Mouse (Mus musculus) heart, adult 9 months (tissue): ENCODE measurements around the gene Pglyrp3.
"Not testable (repeated sequence)": the region's sequence is repeated elsewhere in the genome, so short reads cannot be mapped to it uniquely, and the experiment has no call there.

ENCODE experiments used
- DNase-seq, 2 experiments: peaks; one replicate each; pipeline ENCODE4 v3.0.0; 2022; ENCODE audit warnings: low spot score in 2 of 2

The Pglyrp3 gene

DNA sequence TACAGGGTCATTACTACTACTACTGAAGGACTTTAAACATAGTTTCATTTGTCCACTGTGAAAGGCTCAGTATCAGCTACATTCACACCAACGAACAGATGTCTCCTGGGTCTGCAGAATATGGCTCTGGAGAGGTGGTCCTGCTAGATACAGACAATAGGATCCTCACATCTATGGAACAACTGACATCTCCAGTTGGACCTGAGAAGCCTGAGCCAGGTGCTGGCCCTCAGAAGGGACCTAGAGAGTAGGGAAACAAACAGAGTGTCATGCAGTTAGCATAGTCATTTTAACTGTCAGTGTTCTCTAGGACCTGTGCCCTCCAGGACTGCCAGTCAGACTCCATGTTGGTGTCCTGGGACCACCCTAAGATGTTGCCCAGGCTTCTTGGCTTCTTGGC lies at the start of gene Pglyrp3:
TSS of gene Pglyrp3 (plus strand) at position 301 of the 400 bp plus-strand sequence.
- DNase-seq: no peak

DNA sequence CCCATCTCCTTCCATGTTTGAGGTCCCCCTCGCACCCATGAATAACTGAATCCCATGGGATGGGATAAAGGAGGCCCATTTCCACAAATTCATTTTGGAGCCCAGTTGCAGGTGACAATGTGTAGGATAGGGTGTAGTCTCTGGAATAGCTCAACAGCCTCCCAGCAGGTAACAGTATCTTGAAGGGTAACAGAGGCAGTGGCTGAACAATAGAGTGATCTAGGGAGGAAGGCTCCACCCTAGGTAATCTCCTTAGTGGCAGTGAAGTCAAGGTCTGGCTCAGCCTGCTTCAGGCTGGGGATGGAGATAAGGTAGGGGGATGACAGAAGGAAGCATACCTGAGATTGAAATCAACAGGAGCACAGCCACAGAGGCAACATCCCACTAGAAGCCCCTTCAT lies 3.4 kb upstream of the Pglyrp3 start:
- DNase-seq: no peak

DNA sequence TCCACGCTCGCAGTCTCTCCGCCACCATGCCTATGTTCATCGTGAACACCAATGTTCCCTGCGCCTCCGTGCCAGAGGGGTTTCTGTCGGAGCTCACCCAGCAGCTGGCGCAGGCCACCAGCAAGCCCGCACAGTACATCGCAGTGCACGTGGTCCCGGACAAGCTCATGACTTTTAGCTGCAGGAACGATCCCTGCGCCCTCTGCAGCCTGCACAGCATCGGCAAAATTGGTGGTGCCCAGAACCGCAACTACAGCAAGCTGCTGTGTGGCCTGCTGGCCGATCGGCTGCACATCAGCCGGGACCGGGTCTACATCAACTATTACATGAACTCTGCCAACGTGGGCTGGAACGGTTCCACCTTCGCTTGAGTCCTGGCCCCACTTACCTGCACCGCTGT lies 10.2 kb downstream of the Pglyrp3 start:
- not testable (repeated sequence) for DNase-seq

DNA sequence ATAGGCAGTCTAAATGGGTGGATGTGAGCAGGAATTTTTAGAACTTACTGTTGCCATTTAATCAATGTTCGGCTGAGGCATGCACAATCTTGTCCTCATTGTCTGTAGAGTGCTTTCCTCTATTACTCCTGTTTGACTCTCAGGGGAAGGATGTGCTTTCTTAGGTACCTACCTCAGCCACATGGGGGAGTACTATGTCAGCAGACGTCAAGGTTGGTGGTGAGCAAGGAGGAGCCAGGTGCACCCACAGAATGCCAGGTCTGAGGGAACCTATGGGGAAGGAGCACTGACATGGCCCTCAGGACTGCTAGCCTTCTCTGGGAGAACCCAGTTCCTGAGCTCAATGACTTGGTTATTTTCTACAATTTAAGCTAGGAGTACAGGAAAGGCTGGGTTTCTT lies 18.8 kb downstream of the Pglyrp3 start:
- DNase-seq: no peak

DNA sequence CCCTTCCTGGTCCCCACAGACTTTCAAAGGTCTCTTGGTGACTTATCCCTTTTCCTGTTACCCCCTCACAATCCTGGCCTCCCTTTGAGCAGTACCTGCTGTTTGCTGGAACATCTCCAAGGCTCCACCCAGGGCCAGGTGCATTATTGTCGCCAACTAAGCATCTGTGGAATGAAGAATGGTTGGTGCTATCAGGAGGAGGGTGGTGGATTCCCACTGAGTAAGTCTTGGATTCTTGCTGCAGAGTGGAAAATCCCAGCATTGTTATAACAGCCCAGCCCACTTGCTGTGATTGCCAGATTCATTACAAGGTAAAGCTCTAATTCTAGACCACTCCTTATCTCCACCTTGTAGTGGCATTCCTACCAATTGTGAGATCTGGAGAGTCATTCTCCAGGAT lies 19.5 kb downstream of the Pglyrp3 start:
- DNase-seq: no peak

DNA sequence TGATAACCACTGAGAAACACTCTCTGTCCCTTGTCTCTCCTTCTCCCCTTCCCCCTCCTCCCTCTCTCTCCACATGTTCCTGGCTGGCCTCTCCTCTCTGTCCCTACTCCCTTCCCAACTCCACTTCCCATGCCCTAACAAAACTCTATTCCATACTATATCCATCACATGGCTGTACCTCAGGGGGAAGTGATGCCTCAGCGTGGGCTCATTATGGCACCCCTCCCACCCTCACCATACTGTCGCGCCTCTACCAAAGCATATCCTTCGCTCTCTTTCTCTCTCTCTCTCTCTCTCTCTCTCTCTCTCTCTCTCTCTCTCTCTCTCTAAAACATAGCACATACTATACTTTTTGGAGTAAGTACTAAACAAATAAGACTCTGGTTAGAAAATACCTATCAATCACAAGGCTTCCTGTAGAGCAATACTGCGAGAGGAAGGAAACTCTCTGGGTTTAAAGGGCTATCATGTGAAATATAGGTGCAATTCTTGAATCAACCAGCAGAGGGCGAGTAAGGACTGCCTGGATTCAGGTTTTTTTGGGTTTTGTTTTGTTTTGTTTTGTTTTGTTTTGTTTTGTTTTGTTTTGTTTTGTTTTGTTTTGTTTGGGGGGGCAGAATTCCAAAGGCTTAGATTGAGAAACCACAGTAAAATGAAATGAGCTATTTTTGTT lies 36.1 kb downstream of the Pglyrp3 start:
- no peak for DNase-seq

DNA sequence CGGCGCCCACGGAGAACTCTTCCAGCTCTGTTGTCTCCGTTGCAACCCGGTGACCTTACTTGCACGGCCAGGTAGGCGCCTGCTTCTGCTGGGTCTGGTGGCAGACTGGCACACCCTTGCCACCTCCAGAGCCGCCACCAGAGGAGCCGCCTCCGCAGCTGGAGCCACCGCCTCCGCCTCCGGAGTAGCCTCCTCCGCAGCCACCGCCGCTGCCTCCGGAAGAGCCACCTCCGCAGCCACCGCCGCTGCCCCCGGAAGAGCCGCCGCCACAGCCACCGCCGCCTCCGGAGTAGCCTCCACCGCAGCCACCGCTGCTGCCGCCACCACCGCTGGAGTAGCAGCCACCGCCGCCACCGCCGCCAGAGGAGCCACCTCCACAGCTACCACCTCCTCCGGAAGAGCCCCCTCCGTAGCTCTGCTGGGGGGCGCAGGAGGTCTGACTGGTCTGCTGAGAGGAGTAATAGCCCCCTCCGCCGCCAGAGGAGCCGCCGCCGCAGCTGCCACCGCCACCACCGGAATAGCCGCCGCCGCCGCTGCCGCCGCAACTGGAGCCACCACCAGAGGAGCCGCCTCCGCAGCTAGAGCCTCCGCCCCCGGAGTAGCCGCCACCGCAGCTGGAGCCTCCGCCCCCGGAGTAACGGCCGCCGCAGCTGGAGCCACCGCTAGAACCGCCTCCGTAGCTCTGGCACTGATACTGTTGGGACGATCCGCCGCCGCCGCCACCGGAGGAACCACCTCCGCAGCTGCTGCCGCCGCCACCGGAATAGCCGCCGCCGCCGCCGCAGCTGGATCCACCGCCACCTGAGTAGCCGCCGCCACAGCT lies 66.3 kb downstream of the Pglyrp3 start:
- DNase-seq: peak; percentile 43 to 59
